Mouse (Mus musculus): ENCODE data around the gene Nfe2l2.
"Not testable (repeated sequence)": the region's sequence is repeated elsewhere in the genome, so short reads cannot be mapped to it uniquely, and the experiment has no call there.

Nfe2l2 gene

DNA sequence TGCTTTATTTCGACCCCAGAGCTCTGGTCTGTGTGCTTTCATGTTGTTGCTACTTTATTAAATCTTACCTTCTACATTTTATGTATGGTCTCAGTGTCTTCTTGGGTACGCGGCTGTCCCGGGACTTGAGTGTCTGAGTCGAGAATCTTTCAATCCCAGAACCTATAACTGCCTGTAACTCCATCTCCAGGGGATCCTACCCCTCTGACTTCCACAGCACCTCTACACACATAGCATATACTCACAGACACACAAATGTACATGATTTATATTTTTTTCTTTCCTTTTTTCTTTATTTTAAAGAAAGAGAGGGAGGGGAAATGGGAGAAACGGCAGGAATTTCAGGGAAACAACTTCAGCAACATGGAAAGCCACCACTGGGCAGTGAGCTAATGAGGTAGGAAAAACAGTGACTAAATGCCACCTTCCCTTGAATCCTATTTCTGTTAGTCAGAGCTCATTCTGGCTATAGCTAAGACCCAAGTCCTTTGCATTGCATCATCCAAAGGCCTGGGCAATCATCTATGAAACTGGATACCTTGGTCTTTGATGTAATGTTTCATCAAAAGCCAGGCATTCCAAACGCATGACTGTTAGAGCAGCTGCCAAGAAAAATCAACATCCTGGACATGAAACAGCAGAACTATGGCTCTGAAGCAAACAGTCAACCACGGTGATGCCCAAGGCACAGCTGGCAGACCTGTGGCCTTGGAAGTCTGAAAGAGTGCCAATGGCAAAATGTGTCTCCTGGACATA lies 61.5 kb downstream of the Nfe2l2 start:
- DNase-seq (ENCODE audit: low spot score) = no peak

DNA sequence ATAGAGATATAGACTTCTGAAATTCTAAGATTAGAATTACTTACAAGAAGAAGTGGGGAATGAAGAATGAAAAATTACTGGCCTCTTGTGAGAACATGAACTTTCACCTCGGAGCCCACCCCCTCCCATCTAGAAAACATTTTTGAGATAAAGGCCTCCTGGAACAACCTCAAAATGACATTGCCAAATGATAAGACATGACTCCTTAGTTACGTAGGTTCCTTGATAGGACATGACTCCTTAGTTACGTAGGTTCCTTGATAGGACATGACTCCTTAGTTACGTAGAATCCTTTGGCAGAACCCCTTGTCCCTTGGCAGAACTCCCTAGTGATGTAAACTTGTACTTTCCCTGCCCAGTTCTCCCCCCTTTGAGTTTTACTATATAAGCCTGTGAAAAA lies 62.1 kb downstream of the Nfe2l2 start:
- not testable (repeated sequence) for DNase-seq (ENCODE audit: low spot score)

DNA sequence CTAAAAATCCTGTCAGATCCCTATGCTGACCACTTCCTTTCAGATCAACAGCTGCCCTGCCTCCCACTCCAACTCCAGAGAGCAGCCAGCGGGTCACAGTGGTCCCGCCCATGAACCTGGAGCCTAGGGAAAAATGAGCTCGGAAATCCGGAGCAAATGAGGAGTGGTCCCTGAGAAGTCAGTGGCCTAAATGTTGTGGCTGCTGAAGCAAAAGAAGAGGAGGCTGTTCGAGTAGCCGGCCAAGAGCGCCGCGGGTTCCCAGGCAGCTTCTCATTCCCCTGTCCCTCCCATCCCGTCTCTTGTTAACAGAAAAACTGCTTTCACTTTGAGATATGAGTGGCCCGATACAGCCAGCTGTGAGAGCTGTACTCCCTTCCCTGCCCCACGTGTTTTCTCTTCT lies 64.9 kb downstream of the Nfe2l2 start:
- DNase-seq (ENCODE audit: low spot score) = not testable (repeated sequence)

DNA sequence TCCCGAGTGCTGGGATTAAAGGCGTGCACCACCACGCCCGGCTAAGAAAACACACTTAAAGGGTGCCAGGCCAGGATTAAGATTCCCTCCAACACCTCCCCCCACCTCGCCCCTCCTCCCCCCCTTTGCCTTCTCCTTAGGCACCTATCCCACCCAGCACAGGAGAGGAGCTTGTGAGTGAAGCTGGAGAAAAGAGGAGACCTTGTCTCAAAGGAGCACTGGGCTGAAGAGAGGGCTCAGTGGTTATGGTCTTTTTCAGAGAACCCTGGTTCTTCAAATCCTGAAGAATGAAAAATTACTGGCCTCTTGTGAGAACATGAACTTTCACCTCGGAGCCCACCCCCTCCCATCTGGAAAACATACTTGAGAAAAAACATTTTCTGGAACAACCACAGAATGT lies 66.6 kb downstream of the Nfe2l2 start:
- peak; percentile 19 for DNase-seq (ENCODE audit: low spot score)

DNA sequence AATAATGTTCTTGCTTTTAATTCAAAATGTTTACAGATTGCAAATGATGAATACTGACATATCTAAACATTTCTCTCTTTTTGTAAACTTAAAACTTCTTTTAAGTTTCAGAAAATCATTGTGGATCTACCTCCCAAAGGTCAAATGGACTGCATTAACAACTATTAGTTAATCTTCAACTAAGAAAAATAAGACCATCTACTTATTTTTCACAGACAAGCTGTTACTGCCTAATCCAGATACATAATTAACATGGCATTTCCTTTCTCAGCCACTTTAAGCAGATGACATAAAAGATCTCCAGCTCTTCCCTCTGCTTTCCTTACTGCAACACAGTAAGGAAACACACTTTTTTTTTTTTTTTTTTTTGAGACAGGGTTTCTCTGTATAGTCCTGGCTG lies 67.1 kb downstream of the Nfe2l2 start:
- no peak for DNase-seq (ENCODE audit: low spot score)

DNA sequence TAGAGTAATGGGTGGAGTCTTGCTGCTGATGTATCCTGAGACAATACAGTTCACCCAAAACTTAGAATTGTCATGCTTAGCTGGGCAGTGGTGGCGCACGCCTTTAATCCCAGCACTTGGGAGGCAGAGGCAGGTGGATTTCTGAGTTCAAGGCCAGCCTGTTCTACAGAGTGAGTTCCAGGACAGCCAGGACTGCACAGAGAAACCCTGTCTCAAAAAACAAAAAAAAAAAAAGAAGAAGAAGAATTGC lies 67.5 kb downstream of the Nfe2l2 start:
- not testable (repeated sequence) for DNase-seq (ENCODE audit: low spot score)

DNA sequence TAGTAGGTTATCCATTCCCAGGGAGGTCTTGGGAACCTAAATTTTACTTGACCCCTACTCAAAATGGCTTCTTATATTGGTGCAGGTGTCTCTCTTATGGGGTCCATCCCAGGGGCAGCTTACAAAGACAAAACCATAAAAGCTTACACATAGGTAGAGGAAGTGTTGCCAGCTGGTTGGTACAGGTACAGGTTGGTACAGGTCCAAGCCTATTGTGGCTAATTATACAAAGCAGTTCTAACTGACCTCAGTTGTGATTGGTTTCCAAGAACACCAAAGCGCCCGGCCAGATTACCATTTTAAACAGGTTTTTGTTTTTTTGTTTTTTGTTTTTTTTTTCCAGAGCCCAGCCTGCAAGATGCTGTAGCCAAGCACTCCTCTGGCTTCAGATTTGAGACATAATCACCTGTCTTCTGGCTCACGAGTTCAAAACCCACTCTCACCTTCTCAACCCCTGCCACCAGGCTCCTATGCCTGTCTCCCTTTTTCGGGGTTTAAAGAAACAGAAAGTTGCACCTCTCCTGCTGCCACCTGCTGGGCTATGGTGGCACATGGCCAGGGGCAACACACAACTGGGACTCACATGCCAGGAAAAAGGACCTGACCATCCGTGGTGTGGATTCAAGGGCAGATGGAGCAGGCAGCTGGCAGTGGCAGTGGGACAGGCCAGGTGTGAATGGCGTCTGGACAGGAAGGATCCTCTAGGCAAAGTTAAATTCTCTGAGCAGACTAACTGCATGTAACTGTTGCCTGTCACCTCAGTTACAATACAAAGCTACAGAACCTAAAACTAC lies 68.0 kb downstream of the Nfe2l2 start:
- DNase-seq (ENCODE audit: low spot score) = no peak

DNA sequence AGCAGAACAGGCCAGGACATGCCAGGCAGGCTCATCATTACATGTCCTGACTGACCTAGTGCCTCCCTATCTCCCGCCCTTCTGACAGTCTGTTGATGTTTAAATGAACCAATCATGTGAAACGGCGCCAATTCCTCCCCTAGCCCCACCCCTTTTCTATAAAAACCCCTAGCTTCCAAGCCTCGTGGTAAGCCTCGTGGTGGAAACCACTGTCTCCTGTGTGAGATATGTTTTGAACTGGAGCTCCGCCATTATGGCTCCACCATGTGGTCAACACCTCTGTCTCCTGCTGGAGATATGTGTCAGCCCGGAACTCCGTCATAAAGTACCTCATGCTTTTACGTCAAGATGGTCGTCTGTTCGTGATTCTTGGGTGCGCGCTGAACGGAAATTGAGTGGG lies 70.0 kb downstream of the Nfe2l2 start:
- DNase-seq (ENCODE audit: low spot score) = peak; percentile 16

DNA sequence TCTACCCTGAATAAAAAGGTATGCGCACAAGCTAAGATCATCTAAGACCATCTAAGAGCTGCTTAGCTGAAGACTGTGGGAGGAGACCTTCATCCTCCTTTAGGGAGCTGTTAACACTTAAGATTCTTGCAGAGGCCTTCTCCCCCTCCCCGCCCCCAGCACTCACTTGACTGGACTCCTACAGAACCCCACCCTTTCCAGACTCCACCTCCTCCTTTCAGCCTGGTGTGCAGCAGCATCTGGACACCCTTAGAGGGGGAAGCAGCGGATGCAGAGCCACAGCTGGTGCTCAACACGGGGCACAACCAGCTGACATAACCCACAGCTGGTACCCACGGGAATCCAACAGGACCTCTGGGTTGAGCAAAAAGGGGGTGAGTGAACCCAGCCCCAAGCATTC lies 70.7 kb downstream of the Nfe2l2 start:
- DNase-seq (ENCODE audit: low spot score) = no peak

DNA sequence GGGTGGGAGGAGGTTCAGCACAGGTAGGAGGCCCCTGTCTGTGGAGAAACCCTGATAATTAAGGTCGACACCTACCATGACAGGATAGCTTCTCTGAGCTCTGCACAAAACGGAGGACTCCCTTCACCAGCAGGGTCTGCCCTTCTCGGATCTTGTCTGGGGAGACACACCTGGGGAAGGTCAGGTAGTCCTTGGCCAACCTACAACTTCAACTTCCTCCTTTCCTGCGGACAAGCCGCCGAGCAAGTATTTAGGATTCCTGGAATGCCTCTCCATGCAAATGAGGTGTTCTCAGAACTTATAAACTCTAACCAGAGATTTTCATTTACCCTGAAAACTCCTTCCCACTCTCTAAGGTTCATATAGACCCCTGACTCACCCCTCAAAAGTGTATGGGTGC lies 71.1 kb downstream of the Nfe2l2 start:
- DNase-seq (ENCODE audit: low spot score) = no peak

DNA sequence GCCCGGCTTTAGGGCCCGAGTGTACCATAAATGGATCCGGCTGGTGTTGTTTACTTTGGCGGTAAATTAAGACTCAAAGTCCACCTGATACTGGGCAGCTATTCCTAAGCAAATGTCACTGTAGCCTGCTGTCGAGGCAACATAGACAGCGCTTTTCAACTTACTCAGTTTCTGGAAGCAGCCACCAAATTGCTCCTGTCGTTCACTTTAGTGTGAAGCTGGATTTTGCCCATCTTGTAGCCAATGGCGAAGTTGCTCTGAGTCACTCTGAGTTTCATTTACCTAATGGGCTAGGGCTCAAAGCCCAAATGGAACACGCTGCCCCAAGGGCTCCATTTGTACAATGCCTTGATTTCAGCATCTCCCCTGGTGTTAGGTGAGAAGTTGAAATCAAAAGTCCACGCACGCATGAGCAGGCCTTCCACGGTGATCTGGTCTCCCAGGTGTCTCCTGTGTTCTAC lies 71.7 kb downstream of the Nfe2l2 start:
- DNase-seq (ENCODE audit: low spot score) = no peak

DNA sequence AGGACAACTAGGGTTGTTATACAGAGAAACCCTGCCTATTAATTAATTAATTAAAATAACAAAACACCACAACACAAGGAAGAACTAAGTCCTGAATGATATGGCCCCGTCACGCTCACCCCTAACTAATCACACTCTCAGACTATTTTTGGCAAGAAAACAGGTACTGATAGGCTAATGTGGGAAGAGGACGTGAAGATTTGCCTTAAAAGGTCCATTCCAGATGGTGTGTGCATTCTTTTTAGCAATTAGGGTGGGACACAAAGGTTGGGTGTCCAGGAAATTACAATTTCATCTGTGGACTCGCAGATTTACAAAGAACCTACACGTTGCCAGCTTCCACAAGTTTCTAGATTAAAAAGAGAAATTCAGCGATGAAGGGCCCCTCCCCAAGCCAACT lies 72.4 kb downstream of the Nfe2l2 start:
- no peak for DNase-seq (ENCODE audit: low spot score)

DNA sequence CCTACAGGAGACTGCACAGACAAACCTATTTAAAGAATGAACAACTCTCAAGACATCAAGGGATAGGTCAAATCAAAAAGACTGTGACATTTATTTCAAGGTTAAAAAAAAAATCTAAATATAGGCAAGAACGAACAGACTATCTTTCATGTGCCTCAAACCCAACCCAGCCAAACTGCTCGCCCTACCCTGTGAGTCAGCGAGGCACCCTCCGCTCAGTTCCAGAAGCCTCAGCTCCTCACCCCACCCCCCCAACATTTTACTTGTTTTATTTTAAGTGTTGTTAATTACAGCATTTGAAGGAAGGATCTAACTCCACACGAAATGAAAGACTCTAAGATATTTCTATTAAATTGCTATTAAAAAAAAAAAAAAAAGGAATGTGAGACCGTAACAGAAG lies 73.0 kb downstream of the Nfe2l2 start:
- peak; percentile 18 for DNase-seq (ENCODE audit: low spot score)

DNA sequence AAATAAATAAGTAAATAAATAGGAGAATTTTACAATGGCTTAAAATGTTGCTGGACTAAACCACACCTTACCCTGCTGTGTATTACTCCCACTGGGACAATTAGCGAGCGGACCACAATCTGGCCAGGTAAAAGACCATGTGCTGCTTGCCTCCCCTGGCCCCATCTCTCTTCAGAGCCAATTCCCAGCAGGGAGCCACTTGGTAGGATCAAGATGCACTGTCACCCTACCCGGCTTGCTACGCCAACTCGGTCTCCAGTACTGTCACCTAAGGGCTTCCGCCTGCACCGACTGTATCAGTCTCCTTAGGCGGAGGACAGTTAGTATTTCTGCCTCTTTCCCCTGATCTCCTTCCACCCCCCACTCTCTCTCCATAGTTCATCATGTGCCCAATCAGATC lies 76.0 kb downstream of the Nfe2l2 start:
- peak; percentile 38 for DNase-seq (ENCODE audit: low spot score)

DNA sequence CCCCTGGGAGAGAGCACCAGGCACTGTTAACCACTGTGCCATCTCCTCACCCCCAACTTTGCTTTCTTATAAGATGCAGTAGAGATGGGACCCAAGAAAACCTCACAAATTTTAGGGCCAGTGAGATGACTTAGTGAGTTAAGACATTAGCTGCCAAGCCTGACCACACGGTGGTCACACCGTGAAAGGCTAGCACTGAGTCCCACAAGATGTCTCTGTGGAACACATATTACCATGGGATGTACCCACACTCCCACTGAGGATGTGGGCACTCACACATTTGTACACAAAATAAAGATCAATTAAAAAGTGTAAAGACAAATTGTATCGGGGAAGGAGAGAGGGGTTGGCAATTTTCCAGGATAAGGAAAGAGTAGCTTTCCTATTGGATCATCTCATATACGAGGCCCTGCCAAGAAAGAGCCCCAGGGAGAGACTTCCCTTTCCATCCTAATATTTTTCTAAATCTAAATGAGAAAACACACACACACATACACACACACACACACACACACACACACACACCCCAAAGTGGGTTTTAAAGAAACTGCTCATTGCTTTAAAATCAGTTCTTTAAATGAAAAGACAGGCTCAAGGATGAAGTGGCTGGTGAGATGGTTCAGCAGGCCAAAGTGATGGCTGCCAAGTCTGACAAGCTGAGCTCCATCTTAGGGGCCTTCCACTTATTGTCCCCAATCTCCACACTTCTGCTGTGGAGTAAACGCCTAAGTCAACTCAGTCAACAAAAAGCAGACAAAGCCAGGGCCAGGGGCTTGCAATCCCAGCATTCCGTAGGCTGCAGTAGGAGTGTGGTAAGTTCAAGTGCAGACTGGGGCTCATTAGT lies 77.6 kb downstream of the Nfe2l2 start:
- peak; percentile 26 for DNase-seq (ENCODE audit: low spot score)
